Mouse (Mus musculus) gastrocnemius, adult 18-20 months (tissue): ENCODE data around the gene Dmrta2. TPM values are rescaled to one million over a fixed set of nuclear protein-coding genes. Genes with fewer than 3 reads are reported as not detected.

Source experiments
- DNase-seq: peaks from one replicate; pipeline ENCODE4 v3.0.0; 2021; ENCODE audit warnings: low spot score
- total RNA-seq, 2 experiments: library from RNA; stranded (reverse); gene quantifications; 2 replicates each; pipeline ENCODE4 v1.2.3; 2021

Gene Dmrta2
- total RNA-seq, 2 experiments from 2014 or later = 0.07 TPM

GRCm38 (mm10) chr4:110020255-110020654, 42.4 kb downstream of the Dmrta2 start:
- DNase-seq = peak; percentile 54

GRCm38 (mm10) chr4:110021956-110022625, 44.2 kb downstream of the Dmrta2 start:
- DNase-seq = peak; percentile 54

- peak; percentile 19 for DNase-seq
These were observed 50.8 kb downstream of the Dmrta2 start for GRCm38 (mm10) chr4:110028461-110029188.

DNA sequence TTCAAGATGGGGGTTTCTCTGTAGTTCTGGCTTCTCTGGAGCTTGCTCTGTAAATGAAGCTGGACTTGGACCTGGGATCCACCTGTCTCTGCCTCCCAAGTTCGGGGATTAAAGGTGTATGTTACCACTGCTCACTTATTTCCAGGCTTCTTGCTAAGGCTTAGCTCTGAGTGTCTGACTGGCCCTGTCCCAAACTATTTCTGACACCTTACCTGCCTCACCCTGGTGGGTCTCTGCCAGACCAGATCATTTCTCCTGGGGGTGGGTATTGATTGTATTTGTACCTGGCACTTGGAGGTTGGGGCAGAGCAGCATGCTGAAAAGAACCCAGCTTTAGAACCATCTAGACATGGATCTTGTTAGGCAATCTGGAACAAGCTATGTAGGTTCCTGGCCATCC, 51.6 kb downstream of the Dmrta2 start:
- no peak for DNase-seq
